Mouse (Mus musculus) forebrain, embryonic 14.5 days (tissue): Measurements from ENCODE around the gene Lrfn3. TPM values are rescaled to one million over a fixed set of nuclear protein-coding genes. Genes with fewer than 3 reads are reported as not detected.

Experiments
- ATAC-seq: fragments of 200-750 bp; cut with Nextera tagmentation; 2 replicates; pipeline ENCODE4 v1.8.0; 2017; ENCODE audit warnings: mild to moderate bottlenecking, moderate library complexity
- DNase-seq: peaks from one replicate; pipeline ENCODE4 v3.0.0-alpha.2; 2015; ENCODE audit warnings: low spot score
- H3K27ac ChIP-seq: fragments of 300-500 bp; sonication (generic); 2 replicates; pipeline ENCODE4 v1.5.1; 2014; ENCODE audit warnings: low read depth, mild to moderate bottlenecking, control low read depth, low read length, moderate library complexity
- H3K27me3 ChIP-seq: fragments of 300-500 bp; sonication (generic); replicated peaks from 2 replicates; pipeline ENCODE4 v1.6.1; 2014; ENCODE audit warnings: low read length, control low read depth, mixed read lengths; ENCODE audit not compliant: control insufficient read depth, insufficient read depth
- H3K36me3 ChIP-seq: fragments of 300-500 bp; sonication (generic); 2 replicates; pipeline ENCODE4 v1.6.1; 2014; ENCODE audit warnings: low read length, control low read depth; ENCODE audit not compliant: control insufficient read depth, insufficient read depth
- H3K4me1 ChIP-seq: fragments of 300-500 bp; sonication (generic); 2 replicates; pipeline ENCODE4 v1.6.1; 2014; ENCODE audit warnings: antibody characterized with exemption, low read length, control low read depth; ENCODE audit not compliant: control insufficient read depth, insufficient read depth
- H3K4me2 ChIP-seq: fragments of 300-500 bp; sonication (generic); 2 replicates; pipeline ENCODE4 v1.6.1; 2014; ENCODE audit warnings: mild to moderate bottlenecking, control low read depth, low read length
- H3K4me3 ChIP-seq: fragments of 300-500 bp; sonication (generic); 2 replicates; pipeline ENCODE4 v1.5.1; 2014; ENCODE audit warnings: low read depth, low read length, control low read depth
- H3K9ac ChIP-seq: fragments of 300-500 bp; sonication (generic); 2 replicates; pipeline ENCODE4 v1.6.1; 2014; ENCODE audit warnings: mild to moderate bottlenecking, low read length, control low read depth, moderate library complexity
- H3K9me3 ChIP-seq: fragments of 300-500 bp; sonication (generic); replicated peaks from 2 replicates; pipeline ENCODE4 v1.6.1; 2016; ENCODE audit warnings: low read length, control low read depth, mixed read lengths; ENCODE audit not compliant: control insufficient read depth
- WGBS: fragments of 180-500 bp; shearing (Covaris S2); extraction: QIAGEN DNeasy Blood & Tissue Kit; methylation state at CpG from one replicate; pipeline ENCODE4 v1.1.7; 2014; 5-methylcytosine and 5-hydroxymethylcytosine counted together
- polyA plus RNA-seq: library from polyadenylated mRNA; unstranded; fragments of >200 nt; fragmentation: Nextera tagmentation; extraction: Ambion mirVana; gene quantifications from 2 replicates; pipeline ENCODE4 v1.2.1, GENCODE M21; 2014

Gene Lrfn3
- polyA plus RNA-seq, 1 experiment from 2014 or later: 8.8 TPM

- peaks cover 6% of the 10 kb centered on the region for H3K4me1 ChIP-seq
- no peak overlapping the region for H3K9ac ChIP-seq
- 55% methylated on average over 27 of the region's 27 CpGs for WGBS
- ATAC-seq: no peak
- H3K9me3 ChIP-seq: no peaks in the 10 kb centered on the region
- H3K27ac ChIP-seq: no peak overlapping the region
- no peaks in the 10 kb centered on the region for H3K27me3 ChIP-seq
- H3K36me3 ChIP-seq: 0 out of 2 replicates have a peak, but pooled peaks cover 11% of the 10 kb centered on the region
- no peak for DNase-seq
- no peak overlapping the region for H3K4me3 ChIP-seq
- H3K4me2 ChIP-seq: no peak overlapping the region
These were observed 48.8 kb downstream of the Lrfn3 start for GRCm38 (mm10) chr7:30313666-30314320.

- no peak overlapping the region for H3K4me3 ChIP-seq
- peaks cover 35% of the 10 kb centered on the region for H3K36me3 ChIP-seq
- H3K9ac ChIP-seq: no peak overlapping the region
- no peaks in the 10 kb centered on the region for H3K9me3 ChIP-seq
- WGBS: 88% methylated on average over 12 of the region's 12 CpGs
- peaks cover 6% of the 10 kb centered on the region for H3K4me1 ChIP-seq
- no peak overlapping the region for H3K4me2 ChIP-seq
- ATAC-seq (no peak), DNase-seq (no peak)
- H3K27ac ChIP-seq: no peak overlapping the region
- no peaks in the 10 kb centered on the region for H3K27me3 ChIP-seq
These were observed 52.4 kb downstream of the Lrfn3 start for GRCm38 (mm10) chr7:30310136-30310535.

- Histone ChIP-seq H3K27ac (no peak overlapping the region), H3K9ac (peak overlapping the region; percentile 77), H3K4me2 (peak overlapping the region; percentile 92), H3K4me1 (peaks cover 6% of the 10 kb centered on the region), H3K9me3 (no peaks in the 10 kb centered on the region), H3K27me3 (no peaks in the 10 kb centered on the region), H3K36me3 (peaks cover 38% of the 10 kb centered on the region), H3K4me3 (peak overlapping the region; percentile 54)
- DNase-seq: no peak
- 70% methylated on average over 15 of the region's 15 CpGs for WGBS
- ATAC-seq: no peak
These were observed 53.0 kb downstream of the Lrfn3 start for GRCm38 (mm10) chr7:30309395-30310129.

- Histone ChIP-seq H3K4me1 (peaks cover 6% of the 10 kb centered on the region), H3K4me3 (peak within 1 kb of the TSS; percentile 54), H3K9ac (peak within 1 kb of the TSS; percentile 77), H3K4me2 (peak within 1 kb of the TSS; percentile 92), H3K9me3 (no peaks in the 10 kb centered on the region), H3K27ac (peak within 1 kb of the TSS; percentile 28; the same call in 1 of the 2 replicates), H3K36me3 (peaks cover 44% of the 10 kb centered on the region), H3K27me3 (no peaks in the 10 kb centered on the region)
- DNase-seq (peak; percentile 98), ATAC-seq (peak; percentile 100)
- 5% methylated on average over 27 of the region's 27 CpGs for WGBS
These were observed 54.2 kb downstream of the Lrfn3 start, which contains the start of gene Alkbh6 for GRCm38 (mm10) chr7:30308076-30309005. Gene Alkbh6, plus strand, starts transcription at chr7:30308717.

- peaks cover 54% of the 10 kb centered on the region for H3K36me3 ChIP-seq
These were observed 56.3 kb downstream of the Lrfn3 start for GRCm38 (mm10) chr7:30306083-30306779.

More at GRCm38 (mm10) chr7:30306083-30306779, 56.3 kb downstream of the Lrfn3 start:
- no peak overlapping the region for H3K4me3 ChIP-seq
- H3K4me1 ChIP-seq: peaks cover 6% of the 10 kb centered on the region
- no peaks in the 10 kb centered on the region for H3K9me3 ChIP-seq
- no peaks in the 10 kb centered on the region for H3K27me3 ChIP-seq
- no peak overlapping the region for H3K27ac ChIP-seq
- 95% methylated on average over 16 of the region's 16 CpGs for WGBS
- ATAC-seq (no peak), DNase-seq (peak; percentile 41)
- H3K9ac ChIP-seq: no peak overlapping the region
- H3K4me2 ChIP-seq: no peak overlapping the region

Other genes with a start within 250 kb of the Lrfn3 start
- gene Zfp382, start 240.8 kb downstream of the Lrfn3 start, polyA plus RNA-seq: 4.6 and 7.7 TPM in 2 replicates
- gene Zfp146, start 193.0 kb downstream of the Lrfn3 start, polyA plus RNA-seq: 27.4 and 29.0 TPM in 2 replicates
- 4.8 and 5.5 TPM in 2 replicates for gene Cox7a1, start 178.6 kb downstream of the Lrfn3 start, polyA plus RNA-seq
- gene Capns1, start 164.0 kb downstream of the Lrfn3 start, polyA plus RNA-seq: 50.8 and 56.9 TPM in 2 replicates
- 191 and 256 TPM in 2 replicates for gene Polr2i, start 130.8 kb downstream of the Lrfn3 start, polyA plus RNA-seq
- 376 and 384 TPM in 2 replicates for gene Tbcb, start 130.5 kb downstream of the Lrfn3 start, polyA plus RNA-seq
- not detected in 2 replicates for gene Ovol3, start 127.0 kb downstream of the Lrfn3 start, polyA plus RNA-seq
- 0.27 and 0.32 TPM in 2 replicates for gene Thap8, start 82.7 kb downstream of the Lrfn3 start, polyA plus RNA-seq
- gene Wdr62, start 82.4 kb downstream of the Lrfn3 start, polyA plus RNA-seq: 5.6 and 5.8 TPM in 2 replicates
- 142 and 174 TPM in 2 replicates for gene Clip3, start 71.0 kb downstream of the Lrfn3 start, polyA plus RNA-seq
- gene Alkbh6, start 54.1 kb downstream of the Lrfn3 start, polyA plus RNA-seq: 102 and 118 TPM in 2 replicates
- gene Syne4, start 48.0 kb downstream of the Lrfn3 start, polyA plus RNA-seq: 3.6 and 3.7 TPM in 2 replicates
- not detected in 2 replicates for gene E130208F15Rik, start 41.0 kb downstream of the Lrfn3 start, polyA plus RNA-seq
- 18.7 and 23.8 TPM in 2 replicates for gene Sdhaf1, start 38.9 kb downstream of the Lrfn3 start, polyA plus RNA-seq
- 31.1 and 31.3 TPM in 2 replicates for gene Tyrobp, start 51.0 kb upstream of the Lrfn3 start, polyA plus RNA-seq
- 0.61 TPM in 1 of 2 replicates, not detected in the other for gene Hcst, start 57.1 kb upstream of the Lrfn3 start, polyA plus RNA-seq
- 1.2 and 1.4 TPM in 2 replicates for gene Nfkbid, start 59.0 kb upstream of the Lrfn3 start, polyA plus RNA-seq
- gene Aplp1, start 82.8 kb upstream of the Lrfn3 start, polyA plus RNA-seq: 467 and 579 TPM in 2 replicates
- gene Kirrel2, start 94.9 kb upstream of the Lrfn3 start, polyA plus RNA-seq: 0.65 and 0.79 TPM in 2 replicates
- gene Nphs1, start 95.5 kb upstream of the Lrfn3 start, polyA plus RNA-seq: 0.10 TPM in 1 of 2 replicates, not detected in the other
- not detected in 2 replicates for gene Prodh2, start 130.8 kb upstream of the Lrfn3 start, polyA plus RNA-seq
- gene Arhgap33, start 172.3 kb upstream of the Lrfn3 start, polyA plus RNA-seq: 63.5 and 98.4 TPM in 2 replicates
- 8.6 and 10.1 TPM in 2 replicates for gene Hspb6, start 189.4 kb upstream of the Lrfn3 start, polyA plus RNA-seq
- 6.2 and 7.1 TPM in 2 replicates for gene Proser3, start 189.5 kb upstream of the Lrfn3 start, polyA plus RNA-seq
- gene Lin37, start 197.1 kb upstream of the Lrfn3 start, polyA plus RNA-seq: 47.6 and 59.0 TPM in 2 replicates
- gene U2af1l4, start 200.5 kb upstream of the Lrfn3 start, polyA plus RNA-seq: 132 and 135 TPM in 2 replicates
- 7.0 and 10.7 TPM in 2 replicates for gene Gm49396, start 200.6 kb upstream of the Lrfn3 start, polyA plus RNA-seq
- 121 and 143 TPM in 2 replicates for gene Psenen, start 200.9 kb upstream of the Lrfn3 start, polyA plus RNA-seq
- 1.7 and 6.4 TPM in 2 replicates for gene Igflr1, start 202.7 kb upstream of the Lrfn3 start, polyA plus RNA-seq
- gene Kmt2b, start 226.0 kb upstream of the Lrfn3 start, polyA plus RNA-seq: 8.7 and 9.6 TPM in 2 replicates
- gene Zbtb32, start 236.1 kb upstream of the Lrfn3 start, polyA plus RNA-seq: 0.12 and 0.34 TPM in 2 replicates